Mouse (Mus musculus) brown adipose tissue, adult 24 weeks (tissue): ENCODE results near the gene Dcx. TPM values are rescaled to one million over a fixed set of nuclear protein-coding genes. Genes with fewer than 3 reads are reported as not detected.

Experiments used
- H3K27ac ChIP-seq: fragments of 200-500 bp; replicated peaks from 2 replicates; pipeline ENCODE4 v1.5.1; 2012; ENCODE audit warnings: low read depth, mild to moderate bottlenecking, low read length
- H3K4me1 ChIP-seq: fragments of 200-500 bp; 2 replicates; pipeline ENCODE4 v1.6.1; 2012; ENCODE audit warnings: low read length, mixed read lengths; ENCODE audit not compliant: control insufficient read depth, insufficient read depth, insufficient read length
- H3K4me3 ChIP-seq: fragments of 200-500 bp; 2 replicates; pipeline ENCODE4 v1.5.1; 2012; ENCODE audit warnings: low read depth, mild to moderate bottlenecking, low read length, moderate library complexity; ENCODE audit not compliant: insufficient read depth
- polyA plus RNA-seq: library from polyadenylated mRNA; stranded (reverse); fragments of >200 nt; gene quantifications from 2 replicates; pipeline ENCODE4 v1.2.4, GENCODE M21; 2012; ENCODE audit not compliant: missing spikeins, insufficient read depth, insufficient read length

Gene Dcx
- polyA plus RNA-seq: not detected in 2 replicates

DNA sequence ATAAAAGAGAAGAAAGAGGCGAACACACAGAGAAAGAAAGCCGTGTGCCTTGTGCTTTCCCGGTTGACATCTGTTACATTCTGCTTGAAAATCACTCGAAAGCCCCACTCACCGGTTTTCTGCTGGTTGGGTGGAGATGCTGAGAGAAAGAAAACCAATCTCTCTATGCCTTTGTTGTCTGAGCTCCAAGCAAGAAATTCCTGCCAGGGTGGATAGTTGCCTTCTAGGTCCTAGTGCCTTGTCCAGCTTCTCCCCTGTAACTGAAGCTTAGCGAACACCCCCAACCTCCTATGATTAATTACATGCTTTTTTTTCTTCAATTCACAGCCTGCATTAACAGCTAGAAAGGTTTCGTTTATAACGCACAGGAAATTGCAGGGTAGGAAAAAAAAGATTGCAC is at the start of gene Dcx:
Dcx (minus strand) TSS at position 354 of the 400 bp plus-strand sequence.
- Histone ChIP-seq H3K4me3 (no peak within 1 kb of the TSS), H3K4me1 (no peaks in the 10 kb centered on the region), H3K27ac (no peak within 1 kb of the TSS)

DNA sequence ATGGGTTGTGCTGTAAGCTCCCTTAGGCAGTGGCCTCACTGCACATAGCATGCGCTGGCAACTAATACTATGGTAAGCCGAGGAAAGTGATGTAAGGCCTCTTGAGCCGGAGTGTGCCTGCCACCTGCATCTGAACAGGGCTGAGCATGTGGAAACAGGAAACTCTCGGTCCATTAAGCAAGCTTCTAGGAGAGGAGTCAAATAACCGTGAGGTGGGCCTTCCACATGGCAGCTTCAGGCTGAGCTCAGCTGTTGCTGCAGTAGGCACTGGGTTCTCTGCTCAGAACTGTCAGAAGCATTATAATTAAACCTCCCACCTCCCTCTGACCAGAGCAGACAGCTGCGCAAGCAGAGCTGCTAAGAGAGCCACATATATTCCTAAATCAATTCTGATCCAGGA is 33.1 kb upstream of the Dcx start:
- no peaks in the 10 kb centered on the region for H3K4me1 ChIP-seq
- H3K4me3 ChIP-seq: no peak overlapping the region
- H3K27ac ChIP-seq: no peak overlapping the region

DNA sequence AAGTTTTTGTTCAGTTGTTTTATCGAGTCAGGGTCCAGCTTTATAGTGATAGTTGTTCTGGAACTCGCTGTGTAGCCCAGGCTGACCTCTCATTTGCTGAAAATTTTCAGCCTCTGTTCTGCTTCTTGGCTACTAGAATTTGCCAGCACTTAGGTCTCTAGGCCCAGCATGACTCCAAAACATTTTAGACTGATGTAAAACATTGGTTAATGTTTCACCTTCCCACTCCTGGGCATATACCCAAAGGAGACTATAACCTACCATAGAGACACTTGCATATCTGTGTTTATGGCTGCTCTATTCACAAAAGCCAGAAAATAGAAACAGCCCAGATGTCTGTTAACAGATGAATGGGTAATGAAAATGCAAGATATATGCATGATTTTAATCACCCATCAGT is 560 bp upstream of the Dcx start:
- H3K4me3 ChIP-seq: no peak overlapping the region
- no peaks in the 10 kb centered on the region for H3K4me1 ChIP-seq

DNA sequence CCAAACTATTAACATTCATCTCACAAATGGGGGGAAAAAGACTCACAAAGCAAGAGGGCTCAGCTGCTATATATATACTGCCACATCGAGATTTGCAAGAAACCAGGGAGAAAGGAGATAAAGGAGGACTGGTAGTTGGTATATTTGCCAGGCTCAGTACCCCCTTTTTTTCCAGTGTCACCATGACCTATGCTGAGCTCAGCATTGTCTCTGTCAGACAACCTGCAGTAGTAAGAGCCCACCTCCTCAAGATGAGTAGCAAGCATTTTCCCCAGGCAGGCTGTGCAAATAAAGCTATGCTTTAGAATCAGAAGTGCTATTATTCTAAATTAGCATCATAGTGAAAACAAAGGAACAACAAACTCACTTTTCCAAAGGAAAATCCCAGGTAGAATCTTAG is 581 bp downstream of the Dcx start:
- H3K27ac ChIP-seq: no peak overlapping the region
- no peaks in the 10 kb centered on the region for H3K4me1 ChIP-seq
- H3K4me3 ChIP-seq: no peak overlapping the region

More for the DNA sequence above, 560 bp upstream of the Dcx start:
- no peak overlapping the region for H3K27ac ChIP-seq

DNA sequence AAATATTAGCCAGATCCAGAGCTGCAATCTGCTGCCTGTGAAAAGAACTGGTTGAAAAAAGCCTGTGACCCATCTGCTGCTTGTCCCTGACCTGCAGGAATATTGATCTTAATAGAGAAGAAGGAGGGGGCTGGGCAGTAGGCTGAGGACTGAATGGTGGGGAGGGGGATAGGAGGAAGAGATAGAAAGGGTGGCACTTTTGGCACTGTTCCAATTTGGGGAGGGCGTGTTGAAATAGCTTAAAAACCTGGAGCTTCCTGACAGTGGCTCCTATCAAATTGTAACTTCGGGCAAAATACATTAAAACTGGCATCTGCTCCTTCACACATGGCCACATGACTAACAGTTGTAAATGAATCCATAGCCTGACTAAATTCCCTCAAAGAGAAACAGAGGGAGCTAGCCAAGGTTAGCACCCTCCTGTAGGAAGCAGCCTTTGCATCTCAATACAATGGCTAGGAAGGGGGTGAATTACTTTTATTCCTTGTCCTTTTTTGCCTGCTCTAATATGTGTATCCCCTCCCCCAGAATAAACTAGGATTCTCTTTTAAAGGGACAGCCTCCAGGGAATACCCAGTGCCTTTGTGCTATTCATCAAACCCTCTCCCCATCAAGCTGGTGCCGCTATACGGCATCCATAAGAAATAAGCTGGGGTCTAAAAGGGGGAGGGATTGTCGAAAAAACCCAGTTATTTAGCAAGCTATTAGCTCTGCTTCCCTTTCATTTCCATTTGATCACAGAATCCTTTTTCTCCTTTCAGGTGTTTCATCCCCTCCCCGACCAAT is 1.5 kb downstream of the Dcx start:
- H3K4me3 ChIP-seq: no peak overlapping the region
- no peaks in the 10 kb centered on the region for H3K4me1 ChIP-seq
- H3K27ac ChIP-seq: no peak overlapping the region

DNA sequence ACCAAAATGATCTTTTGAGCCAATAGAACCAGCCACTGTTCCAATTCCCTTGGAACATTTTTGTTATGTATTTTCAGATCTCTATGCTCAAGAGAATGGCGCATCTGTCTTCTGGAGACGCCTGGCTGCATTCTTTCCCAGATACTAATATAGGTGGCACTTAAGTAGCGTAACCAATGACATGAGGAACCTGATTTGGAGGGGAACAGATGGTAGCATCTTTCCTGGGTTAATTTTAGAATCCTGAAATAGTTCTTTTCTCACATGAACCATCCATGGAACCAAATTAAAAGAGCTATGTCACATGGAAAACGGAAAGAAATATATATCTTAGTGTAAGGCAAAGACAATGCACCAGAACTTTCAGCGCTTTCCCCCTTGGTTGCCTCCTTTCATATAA is 11.0 kb downstream of the Dcx start:
- Histone ChIP-seq H3K4me1 (no peaks in the 10 kb centered on the region), H3K4me3 (no peak overlapping the region), H3K27ac (no peak overlapping the region)

DNA sequence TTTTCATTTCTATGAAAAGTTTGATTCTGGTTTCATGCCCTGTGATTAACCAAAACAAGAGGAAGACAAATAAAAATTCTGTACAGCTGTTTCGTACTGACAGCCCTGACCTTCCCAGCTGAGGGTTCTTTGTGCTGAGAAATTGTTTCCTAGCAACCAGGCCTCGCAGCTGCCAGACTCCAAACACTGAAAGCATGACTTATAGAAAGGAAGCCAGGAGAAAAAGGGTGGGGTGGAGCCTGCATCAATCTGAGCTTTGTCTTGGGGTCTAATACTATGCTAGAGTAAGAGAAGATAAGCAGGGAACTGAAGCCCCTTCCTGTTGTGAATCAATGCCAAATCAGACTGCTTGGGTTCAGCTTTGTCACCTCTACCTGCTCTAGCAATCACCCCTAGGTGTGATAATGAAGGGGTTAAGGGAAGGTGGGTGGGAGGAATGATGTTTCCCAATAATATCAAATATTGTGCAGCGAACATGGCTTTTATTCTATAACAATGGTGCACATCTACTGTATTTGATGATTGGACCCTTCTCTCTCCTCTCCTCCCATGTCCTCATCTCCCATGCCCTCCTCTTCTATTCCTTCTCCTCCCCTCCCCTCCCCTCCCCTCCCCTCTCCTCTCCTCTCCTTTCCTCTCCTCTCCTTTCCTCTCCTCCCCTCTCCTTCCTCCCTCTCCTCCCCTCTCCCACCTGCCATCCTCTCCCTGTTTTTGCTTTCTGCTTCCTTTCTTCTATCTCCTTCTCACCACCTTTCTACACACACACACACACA is 26.2 kb downstream of the Dcx start:
- Histone ChIP-seq H3K4me1 (no peaks in the 10 kb centered on the region), H3K27ac (no peak overlapping the region), H3K4me3 (no peak overlapping the region)

DNA sequence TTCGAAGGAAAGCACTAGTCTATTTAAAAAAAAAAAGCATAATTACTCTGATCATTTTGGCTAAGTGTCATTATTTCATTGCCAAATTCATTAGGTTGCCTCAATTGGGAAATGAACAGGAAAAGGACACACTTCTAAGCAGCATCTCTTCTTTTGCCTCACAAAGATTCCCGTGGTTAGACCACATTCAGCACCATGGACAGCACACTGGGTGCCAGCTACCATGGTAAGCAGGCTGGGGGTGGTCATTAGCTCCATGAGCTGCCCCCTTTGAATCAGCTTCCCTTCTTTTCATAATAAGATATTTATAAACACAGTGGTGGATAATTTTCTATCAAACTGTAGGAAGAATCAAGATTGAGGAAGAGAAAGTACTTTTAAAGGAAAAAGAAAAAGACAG is 28.4 kb downstream of the Dcx start:
- Histone ChIP-seq H3K4me1 (no peaks in the 10 kb centered on the region), H3K27ac (no peak overlapping the region), H3K4me3 (no peak overlapping the region)

DNA sequence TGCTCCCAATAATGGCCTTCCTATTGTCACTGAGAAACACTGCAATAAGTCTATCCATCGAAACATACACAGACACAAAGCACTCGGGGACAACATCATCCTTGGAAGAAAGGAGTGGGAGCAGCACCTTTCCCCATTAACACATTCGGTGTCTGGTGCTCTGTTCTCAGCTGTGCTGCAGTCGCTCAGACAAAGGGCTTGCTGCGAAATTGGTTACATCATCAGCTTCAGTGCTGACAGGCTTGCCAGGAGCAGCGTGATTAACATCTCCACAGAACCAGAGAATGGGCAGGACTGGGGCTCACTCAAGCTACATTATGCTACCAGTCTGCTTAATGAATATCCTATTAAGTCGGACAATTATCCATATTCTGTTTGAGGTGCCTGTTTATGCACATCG is 30.8 kb downstream of the Dcx start:
- Histone ChIP-seq H3K27ac (no peak overlapping the region), H3K4me1 (no peaks in the 10 kb centered on the region), H3K4me3 (no peak overlapping the region)

DNA sequence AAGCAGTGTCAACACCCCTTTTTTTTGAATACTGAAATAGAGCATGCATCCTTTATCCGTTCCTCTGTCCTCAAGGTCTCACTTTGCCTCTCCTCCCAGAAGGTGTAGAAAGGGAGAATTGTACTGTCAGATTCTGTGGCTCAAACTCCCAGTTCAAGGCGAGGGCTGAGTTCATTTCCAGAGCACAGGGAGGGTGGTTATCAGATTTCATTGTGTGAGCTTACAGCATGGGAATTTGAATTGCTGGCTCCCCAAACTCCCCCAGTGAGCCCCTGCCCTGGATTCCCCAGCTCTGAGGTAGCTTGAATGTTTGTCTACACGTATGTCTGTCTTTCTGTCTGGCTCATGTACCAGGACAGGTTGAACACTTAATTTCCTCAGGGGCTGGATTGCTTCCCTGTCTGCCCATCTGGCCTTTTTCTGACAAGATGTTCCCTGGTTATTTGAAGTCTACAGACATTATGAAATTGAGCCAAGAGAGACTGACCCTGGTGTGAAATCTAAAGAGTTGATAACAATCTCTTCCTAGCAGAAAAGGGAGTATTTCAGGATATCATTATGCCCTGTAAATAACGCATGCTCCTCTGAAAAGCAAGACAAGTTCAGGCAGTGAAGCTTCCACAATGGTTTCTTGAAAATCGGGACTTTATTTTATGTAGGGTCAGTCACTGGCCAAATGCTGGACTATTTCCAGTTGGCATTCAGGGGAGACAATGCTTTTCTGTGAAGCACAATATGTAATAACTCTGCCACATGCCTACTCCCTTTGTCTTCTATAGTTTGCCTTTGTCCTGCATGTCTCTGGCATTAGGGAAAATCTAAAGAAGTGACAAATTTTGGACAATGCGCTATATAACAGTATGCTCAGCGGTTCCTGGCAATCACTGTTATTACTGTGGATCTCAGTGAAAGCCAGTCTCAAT is 35.5 kb downstream of the Dcx start:
- no peaks in the 10 kb centered on the region for H3K4me1 ChIP-seq
- no peak overlapping the region for H3K27ac ChIP-seq
- H3K4me3 ChIP-seq: no peak overlapping the region

DNA sequence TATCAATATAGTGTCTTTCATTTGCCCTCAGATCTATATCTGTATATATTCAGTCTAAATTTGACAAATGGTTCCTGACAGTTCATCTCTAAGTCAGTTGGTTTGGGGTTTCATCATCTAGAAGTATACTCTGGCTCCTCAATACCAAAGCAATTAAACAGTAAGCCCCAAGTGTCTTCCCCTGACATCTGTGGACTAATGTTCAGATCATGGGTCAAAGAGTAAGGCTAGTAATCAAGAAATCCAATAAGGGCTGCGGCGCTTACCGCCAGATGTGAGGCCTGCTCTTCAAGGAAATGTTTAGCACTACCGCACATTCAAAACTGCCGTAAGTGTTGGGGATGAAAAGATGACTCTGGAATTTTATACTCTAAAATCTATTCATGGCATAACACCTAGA is 36.2 kb downstream of the Dcx start:
- H3K27ac ChIP-seq: no peak overlapping the region

DNA sequence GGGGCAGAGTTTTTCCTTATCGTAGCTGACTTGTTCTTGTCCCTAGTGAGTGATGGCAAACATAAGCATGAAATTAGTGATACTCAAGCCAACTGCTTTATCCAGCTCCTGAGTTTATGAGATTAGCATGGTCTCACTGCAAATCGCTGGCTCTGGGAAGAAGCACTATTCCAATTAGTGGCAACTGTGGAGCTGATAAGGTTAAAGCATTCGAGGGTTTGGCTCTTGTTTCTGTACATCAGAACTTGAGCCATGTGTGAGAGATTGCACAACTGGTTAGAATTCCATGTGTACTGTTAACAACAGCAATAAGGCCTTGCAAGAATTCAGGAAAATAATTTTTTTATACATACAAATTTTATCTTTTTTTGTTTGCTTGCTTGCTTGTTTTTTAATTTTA is 39.9 kb downstream of the Dcx start:
- no peak overlapping the region for H3K4me3 ChIP-seq
- no peak overlapping the region for H3K27ac ChIP-seq
- no peaks in the 10 kb centered on the region for H3K4me1 ChIP-seq

More for the DNA sequence above, 36.2 kb downstream of the Dcx start:
- Histone ChIP-seq H3K4me3 (no peak overlapping the region), H3K4me1 (no peaks in the 10 kb centered on the region)

DNA sequence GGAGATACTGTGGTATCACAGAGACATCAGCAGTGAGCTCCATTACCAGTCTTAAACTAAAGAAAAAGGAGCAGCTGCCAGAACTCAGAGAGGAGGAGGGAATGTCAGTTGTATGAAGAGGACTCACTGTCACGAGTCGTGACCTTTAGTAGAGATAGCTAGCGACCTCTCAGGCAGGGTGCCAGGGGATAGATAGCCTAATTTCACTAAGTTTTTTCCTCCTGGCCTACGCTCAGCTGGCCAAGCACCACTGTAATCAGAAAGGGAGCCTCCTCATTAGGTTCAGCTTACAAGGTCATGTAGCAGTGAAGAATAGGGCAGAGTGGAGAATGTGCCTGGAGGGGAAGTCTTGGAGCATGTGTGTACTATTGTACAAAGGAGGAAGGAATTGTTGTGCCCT is 47.3 kb downstream of the Dcx start:
- H3K27ac ChIP-seq: no peak overlapping the region
- no peaks in the 10 kb centered on the region for H3K4me1 ChIP-seq
- no peak overlapping the region for H3K4me3 ChIP-seq

DNA sequence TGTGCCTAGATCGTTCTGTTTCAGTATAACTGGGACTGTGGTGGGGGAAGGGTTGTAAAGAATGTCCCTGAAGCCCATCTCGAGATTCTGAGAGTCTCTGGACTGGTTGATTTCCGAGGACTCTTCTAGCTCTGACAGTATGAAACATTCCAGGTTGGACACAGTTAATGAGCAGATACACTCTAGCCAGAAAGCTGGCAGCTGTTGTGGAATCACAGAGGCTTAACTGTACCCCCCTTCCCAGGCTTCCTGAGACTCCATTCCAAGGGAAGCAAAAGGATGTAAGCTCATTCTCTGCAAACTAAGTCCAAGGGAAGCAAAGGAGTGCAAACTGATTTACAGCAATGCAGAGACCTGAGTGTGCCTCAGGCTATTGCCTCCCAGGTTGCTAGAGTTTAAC is 48.2 kb downstream of the Dcx start:
- no peaks in the 10 kb centered on the region for H3K4me1 ChIP-seq
- no peak overlapping the region for H3K27ac ChIP-seq
- H3K4me3 ChIP-seq: no peak overlapping the region

DNA sequence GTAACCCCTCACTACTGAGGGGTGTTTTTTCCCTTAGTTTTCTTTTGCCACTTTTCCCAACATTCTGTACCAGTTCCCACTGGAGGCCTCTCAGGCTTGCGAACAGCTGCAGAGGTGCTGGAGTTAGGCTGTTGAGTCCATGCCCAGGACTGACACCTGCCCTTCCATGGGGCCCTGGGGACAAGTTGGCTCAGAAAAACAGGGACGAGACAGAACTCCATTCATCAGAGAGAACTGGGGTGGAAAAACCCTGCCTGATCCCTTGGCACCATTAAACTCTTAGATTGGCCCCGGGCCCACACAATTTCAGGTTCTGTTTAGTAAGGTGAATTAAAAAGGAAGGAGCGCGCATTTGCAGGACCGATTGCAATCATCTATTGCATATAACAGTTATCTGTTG is 48.8 kb downstream of the Dcx start:
- no peak overlapping the region for H3K4me3 ChIP-seq
- H3K27ac ChIP-seq: no peak overlapping the region
- no peaks in the 10 kb centered on the region for H3K4me1 ChIP-seq
